Mouse (Mus musculus) large intestine, adult 2 months (tissue): Measurements from ENCODE around the gene Dmac2. TPM values are rescaled to one million over a fixed set of nuclear protein-coding genes. Genes with fewer than 3 reads are reported as not detected.

Experiments
- DNase-seq: peaks from one replicate; pipeline ENCODE4 v3.0.0-alpha.2; 2012; ENCODE audit warnings: low read depth, low spot score
- WGBS: fragments of 180-500 bp; shearing (Covaris S2); methylation state at CpG from one replicate; pipeline ENCODE4 v1.1.7; 2018; 5-methylcytosine and 5-hydroxymethylcytosine counted together
- polyA plus RNA-seq: library from polyadenylated mRNA; depleted of rRNA; stranded (reverse); fragments of >200 nt; gene quantifications from 2 replicates; pipeline ENCODE4 v1.2.3, GENCODE M21; 2012

Dmac2 gene
- polyA plus RNA-seq, 1 experiment, result 50.9 TPM

DNA sequence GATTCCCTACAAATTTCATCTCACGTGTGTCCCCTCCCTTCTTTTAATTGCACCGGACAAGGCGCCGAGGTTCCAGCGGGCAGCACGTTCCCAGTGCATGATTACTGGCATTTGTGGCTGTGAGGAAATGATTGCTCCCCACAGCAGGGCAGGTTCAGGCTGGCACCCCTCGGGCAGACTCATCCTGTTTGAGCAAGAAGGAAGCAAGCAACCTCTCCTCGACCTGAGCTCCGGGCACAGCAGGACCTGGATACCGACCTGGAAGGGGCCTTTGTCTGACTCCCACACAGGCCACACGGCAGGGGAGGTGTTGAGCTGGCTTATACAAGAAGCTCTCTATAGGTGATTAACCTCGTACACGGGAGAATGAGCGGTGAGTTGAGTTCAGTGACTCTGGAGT lies 25.9 kb downstream of the Dmac2 start:
- no peak for DNase-seq
- WGBS, result 70% methylated on average over 14 of the region's 14 CpGs

DNA sequence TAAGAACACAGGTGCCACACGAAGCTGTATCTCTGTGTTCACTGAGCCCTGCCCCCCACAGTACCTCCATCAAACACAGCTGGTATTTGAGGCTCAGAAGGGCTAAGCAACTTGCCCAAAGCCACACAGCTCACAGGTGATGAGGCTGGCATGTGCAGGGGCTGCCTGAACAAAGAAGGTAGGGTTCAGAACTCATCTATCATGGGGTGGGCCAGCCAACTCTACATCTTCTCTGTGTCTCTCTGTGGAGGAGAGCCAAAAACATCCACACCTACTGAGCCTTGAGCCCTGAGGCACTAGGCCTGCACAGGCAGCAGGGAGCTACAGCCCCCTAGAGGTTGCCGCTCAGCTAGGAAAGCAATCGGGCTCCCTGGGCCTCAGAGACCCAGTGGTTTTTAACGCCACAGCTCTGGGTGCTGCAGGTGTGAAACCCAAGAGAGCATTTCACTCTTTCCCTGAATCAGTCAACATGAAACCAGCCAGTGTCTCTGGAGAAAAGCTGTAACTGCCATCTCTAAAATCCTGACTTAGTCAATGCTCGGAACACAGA lies 28.4 kb downstream of the Dmac2 start:
- no peak for DNase-seq
- 65% methylated on average over 5 of the region's 5 CpGs for WGBS

- DNase-seq, result no peak
- 71% methylated on average over 5 of the region's 5 CpGs for WGBS
Observed at GRCm38 (mm10) chr7:25649839-25650238, 30.6 kb downstream of the Dmac2 start.

GRCm38 (mm10) chr7:25651281-25651680 lies 32.1 kb downstream of the Dmac2 start:
- WGBS, result 92% methylated on average over 8 of the region's 8 CpGs

DNA sequence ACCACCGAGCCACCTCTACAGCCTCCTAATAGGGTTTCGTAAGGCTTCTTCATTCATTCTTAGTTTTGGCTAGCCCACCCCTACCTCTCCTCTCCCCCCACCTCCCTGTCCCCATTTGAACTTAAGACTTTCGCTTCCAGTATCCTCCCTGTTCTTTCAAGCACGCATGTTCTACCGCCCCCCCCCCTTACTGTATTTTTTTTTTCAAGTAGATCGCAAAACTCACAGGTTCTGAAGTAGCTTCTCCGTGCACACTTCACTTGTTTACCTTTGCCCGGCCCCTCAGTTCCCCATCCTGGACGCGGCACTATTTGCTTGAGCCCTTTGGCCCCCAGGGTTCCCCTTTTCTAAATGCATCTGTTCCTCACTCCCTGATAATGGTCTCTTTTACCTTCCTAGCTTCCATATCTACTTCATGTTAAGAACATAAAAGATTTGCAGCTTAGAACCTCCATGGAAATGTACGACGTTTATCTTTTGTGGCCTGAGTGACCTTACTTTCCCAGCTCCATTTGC lies 33.1 kb downstream of the Dmac2 start:
- no peak for DNase-seq
- WGBS, result 76% methylated on average over 12 of the region's 12 CpGs

More at GRCm38 (mm10) chr7:25651281-25651680, 32.1 kb downstream of the Dmac2 start:
- DNase-seq, result no peak

DNA sequence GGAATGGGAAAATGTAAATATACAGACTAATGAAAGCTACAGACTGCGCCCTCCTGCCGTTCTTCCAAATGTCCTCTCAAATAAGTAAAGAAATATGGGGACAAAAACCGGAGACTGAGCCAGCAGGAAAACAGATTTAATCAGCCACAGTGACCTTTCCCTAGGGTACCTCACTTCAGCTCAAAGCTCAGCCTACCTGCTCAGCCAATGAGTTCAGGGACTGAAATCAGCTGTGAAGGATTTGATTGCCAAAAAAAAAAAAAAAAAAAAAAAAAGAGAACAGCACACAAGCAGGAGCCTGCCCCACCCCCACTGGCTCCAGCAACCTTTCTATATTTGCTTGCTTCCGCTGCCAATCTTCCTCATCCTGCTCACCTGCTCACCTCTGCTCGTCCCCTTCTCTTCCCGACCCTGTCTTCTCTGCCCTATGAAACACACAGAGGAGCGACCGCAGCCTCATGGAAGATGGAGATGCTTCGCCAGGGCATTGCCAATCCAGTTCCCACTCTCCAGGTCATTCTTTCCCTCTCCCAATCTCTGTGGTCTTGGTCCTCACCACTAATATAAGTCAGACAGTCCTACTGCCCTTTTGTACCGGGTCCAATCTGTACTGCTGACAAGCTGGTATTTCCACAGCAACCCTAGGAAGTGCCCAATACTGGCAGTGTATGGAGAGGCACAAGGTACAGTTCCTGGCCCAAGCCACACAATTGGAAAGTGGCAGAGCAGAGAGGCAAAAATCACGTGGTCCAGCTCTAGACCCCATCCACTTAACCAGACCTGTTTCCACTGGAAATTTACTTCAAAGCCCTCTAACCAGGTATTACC lies 36.6 kb downstream of the Dmac2 start:
- WGBS, result 55% methylated on average over 11 of the region's 11 CpGs
- no peak for DNase-seq

- no peak for DNase-seq
- WGBS, result 22% methylated on average over 10 of the region's 10 CpGs
Observed at GRCm38 (mm10) chr7:25657785-25658184, 38.6 kb downstream of the Dmac2 start.

DNA sequence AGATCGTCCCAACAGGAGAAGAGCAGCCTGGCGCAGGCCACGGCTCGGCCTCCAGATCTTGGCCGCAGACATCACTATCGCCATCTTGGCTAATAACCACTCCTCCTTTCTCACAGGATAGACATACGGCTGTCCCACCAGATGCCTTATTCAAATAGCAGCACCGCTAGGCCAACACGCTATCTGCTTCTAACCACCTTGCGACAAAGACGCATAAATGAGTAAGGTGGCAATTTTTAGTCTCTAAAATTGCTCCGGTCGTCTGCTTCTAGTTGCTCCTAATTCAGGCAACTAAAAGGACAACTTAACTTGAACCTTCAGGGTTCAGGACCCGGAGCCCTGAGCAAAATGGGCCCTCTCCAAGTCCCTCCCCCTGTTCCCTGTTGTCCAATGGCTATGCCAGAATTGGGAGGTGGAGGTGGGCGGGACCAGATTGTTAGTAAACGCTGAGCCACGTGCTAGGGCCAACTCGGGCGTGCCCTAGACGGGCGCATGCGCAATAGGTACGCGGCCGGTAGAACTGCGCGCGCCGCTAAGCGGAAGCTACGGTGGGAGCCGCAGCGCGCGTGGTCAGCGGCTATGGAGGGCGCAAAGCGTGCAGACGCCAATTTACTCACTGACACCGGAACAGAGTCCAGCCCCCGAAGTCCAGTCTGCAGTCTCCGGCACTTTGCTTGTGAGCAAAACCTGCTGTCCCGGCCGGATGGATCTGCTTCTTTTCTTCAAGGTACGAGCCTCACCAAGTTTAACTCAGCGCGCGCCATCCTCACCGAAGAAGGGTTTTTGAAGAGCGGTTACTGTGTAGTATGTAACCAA lies 39.7 kb downstream of the Dmac2 start, which contains the start of the genes Bckdha and Exosc5:
Bckdha (minus strand) TSS at position 325 of the 816 bp plus-strand sequence.
Exosc5 (plus strand) TSS at position 508 of the 816 bp plus-strand sequence.
- DNase-seq, result peak; percentile 98
- under 1% methylated on average over 50 of the region's 50 CpGs for WGBS

GRCm38 (mm10) chr7:25666381-25666780 lies 47.2 kb downstream of the Dmac2 start:
- 95% methylated on average over 8 of the region's 8 CpGs for WGBS

DNA sequence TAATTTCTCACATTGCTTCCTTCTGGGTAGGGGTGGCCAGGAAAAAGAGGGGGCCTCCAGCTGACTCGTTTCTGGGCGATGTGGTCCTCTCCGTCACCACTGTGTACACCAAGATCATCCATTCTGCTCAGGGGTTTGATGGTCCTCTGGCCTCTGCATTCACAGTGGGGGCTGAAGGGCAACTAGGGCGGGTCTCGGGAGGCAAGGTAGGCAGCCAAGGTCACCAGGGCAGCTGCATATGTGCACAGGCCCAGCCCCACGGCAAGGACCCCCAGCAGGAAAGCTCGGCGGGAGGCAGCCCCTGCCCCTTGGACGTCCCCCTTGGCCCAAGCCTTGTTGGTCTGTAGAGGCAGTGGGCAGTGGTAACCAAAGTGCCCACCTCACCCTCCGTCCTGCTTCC lies 49.9 kb downstream of the Dmac2 start:
- WGBS, result 83% methylated on average over 10 of the region's 10 CpGs

More at GRCm38 (mm10) chr7:25666381-25666780, 47.2 kb downstream of the Dmac2 start:
- DNase-seq, result no peak

GRCm38 (mm10) chr7:25669631-25670030 lies 50.4 kb downstream of the Dmac2 start:
- DNase-seq, result no peak
- 80% methylated on average over 9 of the region's 9 CpGs for WGBS

More for the DNA sequence above, 49.9 kb downstream of the Dmac2 start:
- DNase-seq, result no peak

DNA sequence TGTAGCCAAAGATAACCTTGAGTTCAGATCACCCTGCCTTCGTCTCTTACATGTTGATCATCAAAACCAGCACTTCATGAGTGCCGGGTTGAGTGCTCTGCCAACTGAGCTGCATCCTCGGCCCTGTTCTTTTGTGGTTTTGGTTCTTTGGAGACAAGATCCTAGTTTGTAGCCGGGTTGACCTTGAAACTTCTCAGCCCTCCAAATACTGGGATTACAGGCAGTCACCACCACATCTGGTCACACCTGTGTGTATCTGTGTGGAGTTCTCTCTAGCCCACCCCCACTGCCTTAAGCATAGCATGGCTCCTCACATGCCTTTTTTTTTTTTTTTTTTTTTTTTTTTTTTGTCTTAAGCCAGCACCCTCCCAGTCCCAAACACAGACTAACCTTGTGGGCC lies 50.9 kb downstream of the Dmac2 start:
- WGBS, result 87% methylated on average over 4 of the region's 4 CpGs
- DNase-seq, result no peak

DNA sequence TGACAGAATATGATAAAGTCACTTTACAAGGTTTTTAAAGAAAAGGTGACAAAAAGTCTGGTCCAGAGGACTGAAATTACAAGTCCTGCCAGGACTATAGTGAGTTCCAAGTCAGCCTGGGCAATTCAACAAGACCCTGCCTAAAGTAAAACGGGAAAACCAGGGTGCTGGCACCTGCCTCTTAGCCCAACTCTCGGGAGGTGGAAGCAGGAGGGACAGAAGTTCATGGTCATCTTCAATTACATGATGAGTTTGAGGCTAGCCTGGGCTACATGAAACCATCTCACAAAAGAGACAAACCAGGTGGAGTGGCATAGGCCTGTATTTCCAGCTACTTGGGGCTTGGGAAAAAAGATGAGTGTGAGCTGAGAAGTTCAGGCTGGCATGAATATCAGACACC lies 52.5 kb downstream of the Dmac2 start:
- WGBS, result 33% methylated on average over 2 of the region's 2 CpGs
- DNase-seq, result no peak

GRCm38 (mm10) chr7:25672442-25672841 lies 53.2 kb downstream of the Dmac2 start:
- 57% methylated on average over 4 of the region's 4 CpGs for WGBS
- DNase-seq, result no peak

DNA sequence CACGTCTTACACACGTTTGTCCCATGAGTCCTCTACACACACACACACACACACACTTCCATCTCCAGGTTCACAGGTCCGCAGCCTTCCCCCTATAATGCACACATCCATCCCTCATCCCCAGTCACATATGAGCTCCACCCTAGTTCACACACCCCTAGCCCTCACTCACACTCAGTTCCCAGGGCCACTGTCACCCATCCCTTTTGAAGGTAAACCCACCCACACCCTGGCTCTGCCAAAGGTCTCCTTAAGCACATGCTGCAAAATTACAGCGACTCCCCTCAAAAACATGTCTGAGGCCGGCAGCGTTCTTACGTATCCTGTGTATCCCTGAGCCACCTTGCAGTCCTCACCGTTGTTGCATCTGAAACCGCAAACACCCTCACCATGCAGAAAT lies 55.1 kb downstream of the Dmac2 start:
- no peak for DNase-seq
- WGBS, result 14% methylated on average over 9 of the region's 9 CpGs

GRCm38 (mm10) chr7:25674719-25675300 lies 55.6 kb downstream of the Dmac2 start, which contains the start of gene Tmem91:
Gene Tmem91, minus strand, starts transcription at chr7:25675166.
- 3% methylated on average over 29 of the region's 29 CpGs for WGBS
- no peak for DNase-seq
